Mouse (Mus musculus): ENCODE measurements around the gene Ddx43.

The Ddx43 gene

GRCm38 (mm10) chr9:78447973-78448873, 52.6 kb downstream of the Ddx43 start, which contains the start of the genes Mto1 and Gm17324:
TSS of gene Mto1 (plus strand) at chr9:78448208.
TSS of gene Gm17324 (minus strand) at chr9:78448786.
- peak; percentile 94 for DNase-seq

- no peak for DNase-seq
Measured at GRCm38 (mm10) chr9:78450404-78450803, 54.8 kb downstream of the Ddx43 start.

GRCm38 (mm10) chr9:78451382-78451781, 55.8 kb downstream of the Ddx43 start:
- DNase-seq = no peak

GRCm38 (mm10) chr9:78457026-78457425, 61.4 kb downstream of the Ddx43 start:
- DNase-seq = no peak

- no peak for DNase-seq
Measured at GRCm38 (mm10) chr9:78463337-78463736, 67.8 kb downstream of the Ddx43 start.

- no peak for DNase-seq
Measured at GRCm38 (mm10) chr9:78465725-78466124, 70.1 kb downstream of the Ddx43 start.
